Mouse (Mus musculus): ENCODE data around the gene Ntn5. TPM values are rescaled to one million over a fixed set of nuclear protein-coding genes. Genes with fewer than 3 reads are reported as not detected.

The Ntn5 gene
- polyA plus RNA-seq, 1 experiment from 2014 or later: 0.95 TPM

DNA sequence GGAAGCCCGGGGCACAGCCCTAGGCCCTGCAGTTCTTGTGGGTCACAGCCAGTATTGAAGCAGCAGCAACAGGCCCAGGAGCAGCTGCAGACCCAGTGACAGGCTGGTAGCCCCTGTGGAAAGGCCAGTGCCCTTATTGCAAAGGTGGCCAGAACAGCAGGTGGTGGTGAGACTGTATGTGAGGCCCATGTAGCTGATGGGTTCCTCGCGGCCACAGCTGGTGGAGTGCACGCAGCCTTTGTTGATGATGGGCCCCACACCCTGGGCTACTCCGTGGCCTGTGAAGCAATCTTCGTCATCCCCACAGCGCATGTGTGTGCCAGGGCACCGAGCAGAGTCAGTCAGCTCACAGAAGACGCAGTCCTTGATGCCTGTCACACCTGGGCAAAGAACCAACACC, 41.3 kb downstream of the Ntn5 start:
- Histone ChIP-seq H3K4me2 (ENCODE audit: low read depth, low read length) (no peak overlapping the region), H3K36me3 (ENCODE audit: control insufficient read depth, insufficient read depth, low read length) (peaks cover 34% of the 10 kb centered on the region), H3K4me3 (ENCODE audit: low read length) (no peak overlapping the region), H3K27me3 (ENCODE audit: control insufficient read depth, insufficient read depth, low read depth, low read length) (no peaks in the 10 kb centered on the region), H3K27ac (ENCODE audit: low read length) (no peak overlapping the region), H3K4me1 (replicated peaks; ENCODE audit: control insufficient read depth, insufficient read depth, low read length) (no peaks in the 10 kb centered on the region), H3K9me3 (ENCODE audit: control insufficient read depth, low read length) (no peaks in the 10 kb centered on the region), H3K9ac (ENCODE audit: low read length) (no peak overlapping the region)
- no peak for ATAC-seq (ENCODE audit: low read depth)
- 84% methylated on average over 9 of the region's 9 CpGs for WGBS

DNA sequence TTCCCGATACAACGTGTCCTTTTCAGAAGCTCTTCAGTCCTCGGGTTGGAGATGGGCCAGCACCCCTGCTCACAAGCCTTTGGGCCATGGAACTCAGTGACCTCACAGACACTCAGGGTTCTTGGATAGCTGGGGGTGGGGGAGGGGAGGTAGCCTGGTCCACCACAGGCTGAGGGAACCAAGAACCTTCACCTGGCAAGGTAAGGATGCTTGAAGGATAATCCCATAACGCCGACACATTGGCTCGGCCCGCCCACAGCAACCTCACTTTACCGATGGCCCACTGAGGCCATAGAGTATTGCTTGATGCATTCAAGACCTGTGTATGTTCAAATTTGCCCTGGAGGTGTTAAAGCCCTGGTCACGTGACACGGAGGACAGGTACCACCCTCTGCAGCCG, 41.9 kb downstream of the Ntn5 start, which contains the start of gene Spaca4:
Gene Spaca4, minus strand, starts transcription at position 101 of the 400 bp plus-strand sequence.
- ATAC-seq (ENCODE audit: low read depth): no peak
- Histone ChIP-seq H3K4me2 (ENCODE audit: low read depth, low read length) (no peak within 1 kb of the TSS), H3K9me3 (ENCODE audit: control insufficient read depth, low read length) (no peaks in the 10 kb centered on the region), H3K36me3 (ENCODE audit: control insufficient read depth, insufficient read depth, low read length) (peaks cover 30% of the 10 kb centered on the region), H3K27me3 (ENCODE audit: control insufficient read depth, insufficient read depth, low read depth, low read length) (no peaks in the 10 kb centered on the region), H3K4me1 (replicated peaks; ENCODE audit: control insufficient read depth, insufficient read depth, low read length) (no peaks in the 10 kb centered on the region), H3K9ac (ENCODE audit: low read length) (no peak within 1 kb of the TSS), H3K4me3 (ENCODE audit: low read length) (no peak within 1 kb of the TSS), H3K27ac (ENCODE audit: low read length) (no peak within 1 kb of the TSS)
- WGBS: 88% methylated on average over 11 of the region's 11 CpGs

DNA sequence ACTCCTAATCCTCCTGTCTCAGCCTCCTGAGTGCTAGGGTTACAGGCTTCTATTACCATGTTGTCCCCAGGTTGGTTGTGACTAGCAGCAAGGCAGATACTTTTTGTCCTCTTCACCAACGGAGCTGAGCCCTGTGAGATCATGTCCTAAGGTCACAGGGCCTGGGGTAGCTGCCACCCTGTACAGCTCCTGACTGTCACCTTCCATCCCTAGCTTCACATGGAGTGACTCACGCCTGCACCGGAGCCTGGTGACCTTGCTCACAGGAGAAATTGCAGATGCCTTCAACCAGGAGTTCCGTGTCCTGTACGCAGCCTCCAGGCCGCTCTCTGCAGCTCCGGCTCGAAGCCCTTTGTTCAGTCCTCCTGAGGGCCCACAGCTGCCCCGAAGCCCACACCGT, 42.6 kb downstream of the Ntn5 start:
- Histone ChIP-seq H3K4me3 (ENCODE audit: low read length) (no peak overlapping the region), H3K36me3 (ENCODE audit: control insufficient read depth, insufficient read depth, low read length) (peaks cover 24% of the 10 kb centered on the region), H3K9me3 (ENCODE audit: control insufficient read depth, low read length) (no peaks in the 10 kb centered on the region), H3K9ac (ENCODE audit: low read length) (no peak overlapping the region), H3K4me2 (ENCODE audit: low read depth, low read length) (no peak overlapping the region), H3K27me3 (ENCODE audit: control insufficient read depth, insufficient read depth, low read depth, low read length) (no peaks in the 10 kb centered on the region), H3K27ac (ENCODE audit: low read length) (no peak overlapping the region), H3K4me1 (replicated peaks; ENCODE audit: control insufficient read depth, insufficient read depth, low read length) (no peaks in the 10 kb centered on the region)
- 89% methylated on average over 10 of the region's 10 CpGs for WGBS
- ATAC-seq (ENCODE audit: low read depth): no peak

DNA sequence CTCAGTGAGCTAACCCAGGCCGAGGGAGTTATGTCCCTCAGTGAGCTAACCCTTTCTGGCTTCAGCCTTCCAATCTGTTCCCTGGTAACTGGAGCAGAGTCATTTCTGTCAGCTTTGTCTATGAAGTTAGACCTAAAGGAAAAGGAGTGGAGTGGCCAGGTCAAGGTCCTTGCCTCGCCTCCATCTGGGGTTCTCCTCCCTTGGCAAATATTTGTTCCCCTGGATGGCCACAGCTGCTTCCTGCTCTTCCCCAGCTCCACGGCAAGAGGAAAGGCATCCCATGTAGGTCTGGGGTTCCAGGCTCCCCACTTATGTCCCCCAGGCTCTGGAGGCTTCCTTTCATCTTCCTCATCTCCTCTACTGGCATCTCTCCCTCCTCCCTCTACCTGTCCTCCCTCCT, 43.8 kb downstream of the Ntn5 start:
- Histone ChIP-seq H3K4me1 (replicated peaks; ENCODE audit: control insufficient read depth, insufficient read depth, low read length) (no peaks in the 10 kb centered on the region), H3K9me3 (ENCODE audit: control insufficient read depth, low read length) (no peaks in the 10 kb centered on the region), H3K27me3 (ENCODE audit: control insufficient read depth, insufficient read depth, low read depth, low read length) (no peaks in the 10 kb centered on the region), H3K4me3 (ENCODE audit: low read length) (no peak overlapping the region), H3K4me2 (ENCODE audit: low read depth, low read length) (no peak overlapping the region), H3K36me3 (ENCODE audit: control insufficient read depth, insufficient read depth, low read length) (peaks cover 22% of the 10 kb centered on the region), H3K27ac (ENCODE audit: low read length) (no peak overlapping the region), H3K9ac (ENCODE audit: low read length) (no peak overlapping the region)
- no peak for ATAC-seq (ENCODE audit: low read depth)
- WGBS: 55% methylated on average over 3 of the region's 3 CpGs

DNA sequence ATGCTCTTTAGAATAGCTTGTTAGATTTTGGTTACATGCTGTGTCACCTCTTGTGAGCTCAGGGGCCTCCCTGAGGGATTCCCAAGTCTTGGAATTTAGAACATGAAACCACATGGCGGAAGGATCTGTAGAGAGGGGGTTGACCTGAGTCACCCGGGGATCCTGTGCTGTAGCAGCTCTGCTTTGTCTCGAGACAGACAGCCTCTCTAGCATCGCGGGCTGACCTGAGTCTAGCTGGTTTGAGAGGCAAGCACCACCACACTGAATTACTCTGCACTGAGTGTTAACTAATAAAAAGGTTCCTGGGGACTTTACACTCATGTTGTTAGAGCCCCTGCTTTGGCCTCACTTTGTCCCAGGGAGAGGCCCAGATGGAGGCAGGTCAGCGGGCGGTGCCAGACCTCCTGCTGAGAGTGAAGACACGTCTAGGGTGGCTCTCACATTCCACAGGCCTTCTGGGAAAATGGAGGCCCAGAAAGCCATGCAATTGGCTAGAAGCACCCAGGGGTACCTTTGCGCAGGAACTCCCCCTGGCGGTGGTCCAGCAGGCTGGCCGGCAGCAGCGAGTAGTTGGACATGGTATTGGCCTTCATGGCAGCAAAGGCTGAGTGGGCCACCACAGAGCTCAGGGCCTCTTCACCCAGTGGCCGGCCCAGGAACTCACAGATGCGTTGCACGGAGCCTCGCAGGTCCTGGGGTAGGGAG, 47.1 kb downstream of the Ntn5 start:
- WGBS: 19% methylated on average over 16 of the region's 16 CpGs
- H3K9me3 ChIP-seq (ENCODE audit: control insufficient read depth, low read length): no peaks in the 10 kb centered on the region
- no peak overlapping the region for H3K4me3 ChIP-seq (ENCODE audit: low read length)
- H3K4me2 ChIP-seq (ENCODE audit: low read depth, low read length): no peak overlapping the region
- H3K27me3 ChIP-seq (ENCODE audit: control insufficient read depth, insufficient read depth, low read depth, low read length): no peaks in the 10 kb centered on the region
- H3K9ac ChIP-seq (ENCODE audit: low read length): no peak overlapping the region
- 0 out of 2 replicates have a peak, but pooled peaks cover 8% of the 10 kb centered on the region for H3K36me3 ChIP-seq (ENCODE audit: control insufficient read depth, insufficient read depth, low read length)
- peak; percentile 26; the same call in 1 of the 2 replicates for ATAC-seq (ENCODE audit: low read depth)
- H3K4me1 ChIP-seq (replicated peaks; ENCODE audit: control insufficient read depth, insufficient read depth, low read length): no peaks in the 10 kb centered on the region
- no peak overlapping the region for H3K27ac ChIP-seq (ENCODE audit: low read length)

DNA sequence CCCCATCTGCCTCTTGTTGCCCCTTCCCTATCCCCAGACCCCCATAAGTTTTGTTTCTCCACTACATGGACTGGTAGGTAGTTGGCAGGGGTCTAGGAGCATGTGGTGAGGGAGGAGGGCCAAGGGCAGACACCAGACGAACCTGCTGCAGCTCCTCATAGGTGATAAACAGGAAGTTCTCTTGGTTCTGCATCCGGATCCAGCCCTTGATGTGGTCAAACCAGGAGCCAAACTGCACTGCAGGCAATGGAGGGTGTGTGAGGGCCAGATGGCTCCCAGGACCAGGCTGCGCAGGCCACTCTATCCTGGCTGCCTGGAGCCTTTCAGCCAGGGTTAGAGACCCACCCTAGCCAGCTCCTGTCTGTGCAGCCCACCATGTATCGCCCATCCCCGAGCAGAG, 49.7 kb downstream of the Ntn5 start:
- no peak overlapping the region for H3K4me3 ChIP-seq (ENCODE audit: low read length)
- H3K27me3 ChIP-seq (ENCODE audit: control insufficient read depth, insufficient read depth, low read depth, low read length): no peaks in the 10 kb centered on the region
- 0 out of 2 replicates have a peak, but pooled peaks cover 3% of the 10 kb centered on the region for H3K36me3 ChIP-seq (ENCODE audit: control insufficient read depth, insufficient read depth, low read length)
- H3K9me3 ChIP-seq (ENCODE audit: control insufficient read depth, low read length): no peaks in the 10 kb centered on the region
- 74% methylated on average over 5 of the region's 5 CpGs for WGBS
- no peak overlapping the region for H3K27ac ChIP-seq (ENCODE audit: low read length)
- no peak overlapping the region for H3K4me2 ChIP-seq (ENCODE audit: low read depth, low read length)
- no peak overlapping the region for H3K9ac ChIP-seq (ENCODE audit: low read length)
- no peak for ATAC-seq (ENCODE audit: low read depth)
- H3K4me1 ChIP-seq (replicated peaks; ENCODE audit: control insufficient read depth, insufficient read depth, low read length): no peaks in the 10 kb centered on the region

DNA sequence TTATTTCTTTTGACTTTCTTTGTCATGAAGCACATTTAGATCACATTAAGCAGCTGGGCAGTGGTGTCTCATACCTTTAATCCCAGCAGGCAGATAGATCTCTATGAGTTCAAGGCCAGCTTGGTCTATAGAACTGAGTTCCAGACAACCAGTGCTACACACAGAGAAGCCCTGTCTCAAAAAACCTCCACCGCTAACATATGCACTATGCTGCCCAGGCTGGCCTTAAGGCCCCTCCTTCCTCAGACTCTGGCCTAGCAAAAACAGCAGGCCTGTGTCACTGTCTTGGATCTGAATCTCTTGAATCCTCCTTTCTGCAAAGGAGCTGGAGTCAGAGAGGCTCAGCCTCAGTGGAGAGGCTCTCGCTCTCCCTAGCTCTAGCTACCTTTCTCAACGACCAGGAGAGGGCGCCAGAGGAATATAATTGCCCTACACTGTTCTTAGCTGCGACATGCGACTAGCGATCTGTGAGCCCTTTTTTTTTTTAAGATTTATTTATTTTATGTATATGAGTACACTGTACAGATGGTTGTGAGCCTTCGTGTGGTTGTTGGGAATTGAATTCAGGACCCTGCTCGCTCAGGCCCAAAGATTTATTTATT, 55.4 kb downstream of the Ntn5 start:
- WGBS: 7% methylated on average over 9 of the region's 9 CpGs
- H3K4me1 ChIP-seq (replicated peaks; ENCODE audit: control insufficient read depth, insufficient read depth, low read length): 0 out of 2 replicates have a peak, but pooled peaks cover 3% of the 10 kb centered on the region
- ATAC-seq (ENCODE audit: low read depth): peak; percentile 84

DNA sequence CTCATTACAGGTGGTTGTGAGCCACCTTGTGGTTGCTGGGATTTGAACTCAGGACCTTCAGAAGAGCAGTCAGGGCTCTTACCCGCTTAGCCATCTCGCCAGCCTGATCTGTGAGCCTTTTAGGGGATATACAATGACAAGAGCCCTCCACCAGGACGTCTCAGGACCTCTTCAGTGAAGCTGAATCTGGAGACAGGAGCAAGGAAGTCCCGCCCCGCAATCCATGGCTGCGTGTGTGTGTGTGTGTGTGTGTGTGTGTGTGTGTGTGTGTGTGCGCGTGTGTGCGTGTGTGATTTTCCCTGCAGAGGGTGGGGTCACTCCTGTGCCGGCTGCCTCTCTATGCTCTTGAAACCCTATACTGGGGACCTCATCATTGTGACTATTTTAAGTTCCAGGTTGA, 56.0 kb downstream of the Ntn5 start:
- WGBS: 52% methylated on average over 10 of the region's 10 CpGs
- no peak for ATAC-seq (ENCODE audit: low read depth)

More for the DNA sequence above, 55.4 kb downstream of the Ntn5 start:
- H3K36me3 ChIP-seq (ENCODE audit: control insufficient read depth, insufficient read depth, low read length): no peaks in the 10 kb centered on the region
- no peak overlapping the region for H3K4me3 ChIP-seq (ENCODE audit: low read length)
- no peak overlapping the region for H3K9ac ChIP-seq (ENCODE audit: low read length)
- no peak overlapping the region for H3K27ac ChIP-seq (ENCODE audit: low read length)
- no peaks in the 10 kb centered on the region for H3K27me3 ChIP-seq (ENCODE audit: control insufficient read depth, insufficient read depth, low read depth, low read length)
- no peaks in the 10 kb centered on the region for H3K9me3 ChIP-seq (ENCODE audit: control insufficient read depth, low read length)
- no peak overlapping the region for H3K4me2 ChIP-seq (ENCODE audit: low read depth, low read length)

DNA sequence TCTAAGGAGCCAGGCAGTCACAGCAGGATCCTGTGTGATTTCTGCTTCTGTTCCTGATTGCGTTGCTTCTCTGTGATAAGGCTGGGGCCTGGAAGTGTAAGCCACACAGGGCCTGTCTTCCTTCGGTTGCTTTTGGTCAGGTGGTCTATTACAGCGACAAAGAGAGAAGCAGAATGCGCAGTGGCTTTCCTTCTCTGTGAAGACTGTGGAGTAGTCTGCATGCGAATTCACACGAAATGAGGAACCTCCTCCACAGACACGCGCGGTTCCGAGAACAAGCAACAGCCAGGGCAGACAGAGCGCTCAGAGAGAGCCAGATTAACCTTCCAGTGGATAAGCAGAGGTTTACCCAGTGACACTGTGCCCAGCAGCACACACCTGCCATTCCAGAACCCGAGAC, 57.5 kb downstream of the Ntn5 start:
- no peaks in the 10 kb centered on the region for H3K9me3 ChIP-seq (ENCODE audit: control insufficient read depth, low read length)
- H3K27ac ChIP-seq (ENCODE audit: low read length): no peak overlapping the region
- no peak overlapping the region for H3K4me3 ChIP-seq (ENCODE audit: low read length)
- no peaks in the 10 kb centered on the region for H3K27me3 ChIP-seq (ENCODE audit: control insufficient read depth, insufficient read depth, low read depth, low read length)
- 73% methylated on average over 12 of the region's 12 CpGs for WGBS
- H3K4me1 ChIP-seq (replicated peaks; ENCODE audit: control insufficient read depth, insufficient read depth, low read length): 0 out of 2 replicates have a peak, but pooled peaks cover 3% of the 10 kb centered on the region
- peak overlapping the region; percentile 50; the same call in 1 of the 2 replicates for H3K4me2 ChIP-seq (ENCODE audit: low read depth, low read length)
- H3K36me3 ChIP-seq (ENCODE audit: control insufficient read depth, insufficient read depth, low read length): no peaks in the 10 kb centered on the region
- no peak for ATAC-seq (ENCODE audit: low read depth)
- no peak overlapping the region; the same call in 1 of the 2 replicates for H3K9ac ChIP-seq (ENCODE audit: low read length)

More for the DNA sequence above, 56.0 kb downstream of the Ntn5 start:
- no peak overlapping the region for H3K4me3 ChIP-seq (ENCODE audit: low read length)
- H3K4me1 ChIP-seq (replicated peaks; ENCODE audit: control insufficient read depth, insufficient read depth, low read length): 0 out of 2 replicates have a peak, but pooled peaks cover 3% of the 10 kb centered on the region
- H3K9me3 ChIP-seq (ENCODE audit: control insufficient read depth, low read length): no peaks in the 10 kb centered on the region
- H3K9ac ChIP-seq (ENCODE audit: low read length): no peak overlapping the region
- no peaks in the 10 kb centered on the region for H3K27me3 ChIP-seq (ENCODE audit: control insufficient read depth, insufficient read depth, low read depth, low read length)
- H3K4me2 ChIP-seq (ENCODE audit: low read depth, low read length): no peak overlapping the region
- H3K36me3 ChIP-seq (ENCODE audit: control insufficient read depth, insufficient read depth, low read length): no peaks in the 10 kb centered on the region
- no peak overlapping the region for H3K27ac ChIP-seq (ENCODE audit: low read length)

All from lung, embryonic 16.5 days (tissue).